Mouse (Mus musculus): ENCODE measurements around the gene Hdgfl3. TPM values are rescaled to one million over a fixed set of nuclear protein-coding genes. Genes with fewer than 3 reads are reported as not detected.
"Not testable (repeated sequence)": the region's sequence is repeated elsewhere in the genome, so short reads cannot be mapped to it uniquely, and the experiment has no call there.

The Hdgfl3 gene
- polyA plus RNA-seq, 1 experiment from 2014 or later = 57.5 TPM

DNA sequence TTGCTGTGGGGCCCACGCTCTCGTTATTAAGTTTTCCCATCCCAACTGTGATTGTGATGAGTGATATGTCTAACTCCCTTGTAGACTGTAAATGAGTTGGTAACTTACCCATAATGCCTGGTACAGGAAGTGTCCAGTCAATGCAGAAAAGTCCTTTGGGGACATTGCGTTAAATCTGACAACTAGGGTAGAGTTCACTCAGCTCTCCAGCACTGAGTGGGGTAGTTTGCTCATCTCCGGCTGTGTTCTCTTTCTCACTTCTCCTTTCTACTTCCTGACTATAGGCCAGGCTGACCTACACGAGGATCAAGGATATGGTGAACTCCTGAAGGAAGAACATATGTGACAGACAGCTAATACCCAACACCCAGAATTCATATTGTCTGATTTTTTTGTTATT lies 85.1 kb downstream of the Hdgfl3 start:
- H3K4me1 ChIP-seq = peaks cover under 1% of the 10 kb centered on the region; the same call in 1 of the 2 replicates
- no peak overlapping the region for H3K4me3 ChIP-seq
- no peaks in the 10 kb centered on the region for H3K9me3 ChIP-seq (replicated peaks)
- no peaks in the 10 kb centered on the region for H3K27me3 ChIP-seq
- no peaks in the 10 kb centered on the region for H3K36me3 ChIP-seq
- H3K4me2 ChIP-seq (replicated peaks) = no peak overlapping the region
- no peak overlapping the region for H3K9ac ChIP-seq
- WGBS = 94% methylated on average over 5 of the region's 5 CpGs
- ATAC-seq (ENCODE audit: low FRiP score) = no peak
- no peak overlapping the region for H3K27ac ChIP-seq

DNA sequence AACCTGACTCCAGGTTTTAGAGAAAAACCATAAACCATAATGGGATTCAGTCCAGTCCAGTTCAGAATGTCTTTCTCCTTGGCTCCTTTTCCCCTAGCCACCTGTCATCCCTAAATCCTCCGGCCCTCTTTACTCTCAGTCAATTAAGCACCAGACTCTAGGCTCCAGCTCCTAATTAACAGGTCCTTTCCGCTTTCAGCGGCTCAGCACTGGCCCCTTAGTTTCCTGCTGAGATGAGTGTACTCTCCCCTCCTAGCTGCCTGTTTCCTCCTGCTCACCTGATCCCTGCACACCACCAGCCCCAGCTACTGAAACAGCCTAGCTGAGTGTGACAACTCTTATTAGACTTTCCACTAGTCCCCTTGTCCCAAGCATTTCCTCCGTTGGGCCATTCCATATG lies 86.5 kb downstream of the Hdgfl3 start:
- Histone ChIP-seq H3K4me2 (replicated peaks) (no peak overlapping the region), H3K27ac (no peak overlapping the region), H3K9me3 (replicated peaks) (no peaks in the 10 kb centered on the region), H3K27me3 (no peaks in the 10 kb centered on the region), H3K4me1 (no peaks in the 10 kb centered on the region), H3K36me3 (no peaks in the 10 kb centered on the region), H3K9ac (no peak overlapping the region), H3K4me3 (no peak overlapping the region)
- WGBS = 41% methylated on average over 4 of the region's 4 CpGs
- ATAC-seq (ENCODE audit: low FRiP score) = no peak

DNA sequence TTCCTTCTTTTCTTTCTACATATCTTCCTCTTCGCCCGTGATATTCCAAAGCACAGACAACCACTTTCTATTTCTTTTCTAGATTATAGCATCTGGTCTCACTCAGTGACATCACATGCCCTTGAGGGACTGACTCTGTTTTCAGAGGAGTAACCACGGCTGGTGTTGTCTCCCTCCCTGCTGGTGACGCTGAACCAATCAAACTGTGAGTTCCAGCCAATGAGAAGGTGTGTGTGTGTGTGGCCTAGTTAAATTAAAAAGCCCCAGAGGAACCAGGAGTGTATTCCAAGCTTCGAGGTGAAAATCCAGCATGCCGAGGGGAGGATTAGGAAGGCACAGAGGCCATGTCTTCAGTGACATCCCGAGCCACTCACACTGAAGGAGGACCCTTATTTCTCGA lies 87.3 kb downstream of the Hdgfl3 start:
- WGBS = 50% methylated on average over 8 of the region's 8 CpGs
- no peaks in the 10 kb centered on the region for H3K36me3 ChIP-seq
- H3K4me1 ChIP-seq = no peaks in the 10 kb centered on the region
- no peak overlapping the region for H3K27ac ChIP-seq
- H3K9me3 ChIP-seq (replicated peaks) = no peaks in the 10 kb centered on the region
- no peaks in the 10 kb centered on the region for H3K27me3 ChIP-seq
- no peak overlapping the region for H3K9ac ChIP-seq
- no peak overlapping the region for H3K4me2 ChIP-seq (replicated peaks)
- no peak for ATAC-seq (ENCODE audit: low FRiP score)
- H3K4me3 ChIP-seq = no peak overlapping the region

DNA sequence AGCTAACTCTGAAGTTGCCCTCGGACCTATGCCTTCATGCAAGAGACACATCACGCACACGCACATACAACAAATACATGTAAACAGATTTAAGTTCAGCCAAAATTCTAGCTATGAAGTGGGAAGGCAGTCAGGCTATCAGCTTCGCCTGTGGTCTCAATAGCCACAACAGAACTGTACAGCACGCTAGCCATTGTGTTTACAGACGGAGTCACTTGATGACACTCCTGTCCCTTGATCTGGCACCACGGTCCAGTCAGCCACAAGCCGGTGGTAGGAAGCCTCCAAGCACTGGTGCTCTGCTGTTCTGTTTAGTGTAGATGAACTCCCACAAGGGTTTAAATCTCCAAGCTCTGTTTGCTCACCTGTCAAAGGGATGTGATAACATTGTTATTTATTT lies 88.3 kb downstream of the Hdgfl3 start:
- H3K27ac ChIP-seq = no peak overlapping the region
- H3K4me2 ChIP-seq (replicated peaks) = no peak overlapping the region
- H3K27me3 ChIP-seq = no peaks in the 10 kb centered on the region
- ATAC-seq (ENCODE audit: low FRiP score) = no peak
- H3K9ac ChIP-seq = no peak overlapping the region
- H3K36me3 ChIP-seq = no peaks in the 10 kb centered on the region
- WGBS = 76% methylated on average over 8 of the region's 8 CpGs
- H3K4me3 ChIP-seq = no peak overlapping the region
- H3K9me3 ChIP-seq (replicated peaks) = no peaks in the 10 kb centered on the region
- H3K4me1 ChIP-seq = no peaks in the 10 kb centered on the region

DNA sequence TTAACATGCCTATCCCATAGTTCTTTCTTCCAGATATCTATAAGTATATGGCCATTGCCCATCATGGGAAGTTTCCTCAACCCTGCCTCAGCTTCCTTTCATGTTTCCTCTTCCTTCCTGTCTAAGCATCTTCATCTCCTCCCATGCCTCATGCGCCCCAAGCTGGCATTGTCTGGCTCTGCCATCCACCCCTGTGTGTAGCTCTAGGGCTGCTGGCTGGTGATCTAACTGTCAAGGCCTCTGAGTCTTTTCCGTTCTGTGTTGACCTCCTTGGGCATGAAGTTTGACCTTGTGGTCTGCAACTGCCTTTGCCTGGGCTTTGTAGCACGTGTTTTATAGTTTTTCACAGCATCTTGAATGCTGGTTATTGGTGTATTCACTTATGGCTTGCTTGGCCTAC lies 89.0 kb downstream of the Hdgfl3 start:
- H3K27ac ChIP-seq = no peak overlapping the region
- H3K4me2 ChIP-seq (replicated peaks) = no peak overlapping the region
- 0 out of 2 replicates have a peak, but pooled peaks cover 5% of the 10 kb centered on the region for H3K4me1 ChIP-seq
- no peaks in the 10 kb centered on the region for H3K9me3 ChIP-seq (replicated peaks)
- no peak overlapping the region for H3K4me3 ChIP-seq
- H3K27me3 ChIP-seq = no peaks in the 10 kb centered on the region
- H3K36me3 ChIP-seq = no peaks in the 10 kb centered on the region
- no peak overlapping the region for H3K9ac ChIP-seq
- no peak for ATAC-seq (ENCODE audit: low FRiP score)
- 88% methylated on average over 3 of the region's 3 CpGs for WGBS

DNA sequence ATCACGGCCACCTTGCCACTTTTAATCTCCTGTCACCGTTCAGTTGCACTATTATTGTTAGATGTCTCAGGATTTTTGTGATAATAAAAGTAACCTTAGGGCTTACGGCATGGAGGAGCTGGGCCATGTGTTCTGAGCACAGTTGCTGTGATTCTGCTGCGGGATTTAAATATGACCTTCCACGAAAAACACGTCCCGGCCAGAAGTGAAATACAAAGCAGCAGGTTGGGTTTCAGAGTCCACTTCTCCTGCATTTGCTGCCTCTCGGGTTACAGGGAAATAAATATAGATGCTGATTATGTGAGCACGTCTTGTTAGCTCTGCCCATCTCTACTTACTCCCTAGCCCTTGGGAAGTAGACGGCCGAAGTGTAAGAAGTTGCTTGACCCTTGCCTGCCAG lies 89.5 kb downstream of the Hdgfl3 start:
- Histone ChIP-seq H3K27ac (no peak overlapping the region), H3K4me1 (0 out of 2 replicates have a peak, but pooled peaks cover 5% of the 10 kb centered on the region), H3K36me3 (no peaks in the 10 kb centered on the region), H3K9ac (no peak overlapping the region), H3K9me3 (replicated peaks) (no peaks in the 10 kb centered on the region), H3K4me3 (no peak overlapping the region), H3K27me3 (no peaks in the 10 kb centered on the region), H3K4me2 (replicated peaks) (no peak overlapping the region)
- ATAC-seq (ENCODE audit: low FRiP score) = no peak
- WGBS = 88% methylated on average over 11 of the region's 11 CpGs

DNA sequence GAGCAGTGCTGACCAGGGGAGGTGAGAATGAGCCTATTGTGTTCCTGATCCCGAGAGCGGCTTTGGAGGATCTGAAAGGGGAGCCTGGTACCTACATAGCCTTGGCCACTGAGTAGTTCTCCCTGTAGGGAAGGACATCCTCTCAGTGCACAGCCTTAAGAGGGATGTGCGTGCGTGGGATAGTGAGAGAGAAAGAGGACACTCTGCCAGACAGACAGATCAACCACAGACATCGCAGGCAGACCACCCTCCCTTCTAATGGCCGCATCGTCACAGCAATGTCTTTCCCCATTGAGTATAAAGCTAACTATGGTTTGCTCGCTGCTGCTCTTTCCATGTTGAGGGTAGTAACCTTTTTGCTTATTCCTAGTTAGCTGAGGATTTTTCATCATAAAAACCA lies 90.4 kb downstream of the Hdgfl3 start:
- H3K4me1 ChIP-seq = 0 out of 2 replicates have a peak, but pooled peaks cover 5% of the 10 kb centered on the region
- no peak overlapping the region for H3K27ac ChIP-seq
- no peak overlapping the region for H3K4me3 ChIP-seq
- H3K9me3 ChIP-seq (replicated peaks) = no peaks in the 10 kb centered on the region
- no peaks in the 10 kb centered on the region for H3K27me3 ChIP-seq
- no peak for ATAC-seq (ENCODE audit: low FRiP score)
- H3K4me2 ChIP-seq (replicated peaks) = no peak overlapping the region
- H3K36me3 ChIP-seq = no peaks in the 10 kb centered on the region
- WGBS = 74% methylated on average over 8 of the region's 8 CpGs
- H3K9ac ChIP-seq = no peak overlapping the region

DNA sequence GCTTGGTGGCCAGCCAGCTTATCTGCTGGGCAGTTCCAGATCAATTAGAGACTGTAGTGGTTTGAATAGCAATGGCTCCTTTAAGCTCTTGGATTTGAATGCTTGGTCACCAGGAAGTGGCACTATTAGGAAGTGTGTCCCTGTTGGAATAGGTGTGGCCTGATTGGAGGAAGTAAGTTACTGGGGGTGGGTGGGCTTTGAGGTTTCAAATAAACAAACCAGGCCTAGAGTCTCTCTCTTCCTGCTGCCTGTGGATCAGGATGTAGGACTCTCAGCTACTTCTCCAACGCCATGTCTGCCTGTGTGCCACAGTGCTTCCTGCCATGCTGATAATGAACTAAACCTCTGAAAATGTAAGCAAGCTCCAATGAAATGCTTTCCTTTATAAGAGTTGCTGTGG lies 91.3 kb downstream of the Hdgfl3 start:
- Histone ChIP-seq H3K27ac (no peak overlapping the region), H3K4me1 (0 out of 2 replicates have a peak, but pooled peaks cover 5% of the 10 kb centered on the region), H3K27me3 (no peaks in the 10 kb centered on the region), H3K9ac (no peak overlapping the region), H3K9me3 (replicated peaks) (no peaks in the 10 kb centered on the region), H3K4me2 (replicated peaks) (no peak overlapping the region), H3K4me3 (no peak overlapping the region), H3K36me3 (no peaks in the 10 kb centered on the region)
- 80% methylated on average over 1 of the region's 1 CpGs for WGBS
- no peak for ATAC-seq (ENCODE audit: low FRiP score)

DNA sequence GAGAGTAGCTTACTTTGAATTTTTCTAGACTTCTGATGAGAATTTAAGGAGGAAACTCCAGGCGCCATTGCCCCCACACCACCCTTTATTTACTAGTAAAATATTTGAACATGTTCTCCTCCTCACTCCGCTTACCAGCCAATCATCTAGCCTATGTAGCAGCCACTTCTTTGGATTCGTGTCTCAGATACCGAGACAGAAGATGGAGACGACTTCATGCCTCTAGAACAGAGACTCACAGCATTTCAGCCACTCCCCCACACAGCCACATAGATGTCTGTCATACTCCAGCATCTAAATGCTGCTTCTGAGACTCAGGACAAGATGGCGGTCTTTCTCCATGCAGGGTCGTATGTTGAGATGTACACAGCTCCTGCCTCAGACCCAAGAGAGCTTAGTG lies 92.1 kb downstream of the Hdgfl3 start:
- no peaks in the 10 kb centered on the region for H3K36me3 ChIP-seq
- H3K4me2 ChIP-seq (replicated peaks) = no peak overlapping the region
- H3K9ac ChIP-seq = no peak overlapping the region
- H3K9me3 ChIP-seq (replicated peaks) = no peaks in the 10 kb centered on the region
- 91% methylated on average over 7 of the region's 7 CpGs for WGBS
- ATAC-seq (ENCODE audit: low FRiP score) = no peak
- no peak overlapping the region for H3K4me3 ChIP-seq
- 0 out of 2 replicates have a peak, but pooled peaks cover 5% of the 10 kb centered on the region for H3K4me1 ChIP-seq
- no peaks in the 10 kb centered on the region for H3K27me3 ChIP-seq
- no peak overlapping the region for H3K27ac ChIP-seq

DNA sequence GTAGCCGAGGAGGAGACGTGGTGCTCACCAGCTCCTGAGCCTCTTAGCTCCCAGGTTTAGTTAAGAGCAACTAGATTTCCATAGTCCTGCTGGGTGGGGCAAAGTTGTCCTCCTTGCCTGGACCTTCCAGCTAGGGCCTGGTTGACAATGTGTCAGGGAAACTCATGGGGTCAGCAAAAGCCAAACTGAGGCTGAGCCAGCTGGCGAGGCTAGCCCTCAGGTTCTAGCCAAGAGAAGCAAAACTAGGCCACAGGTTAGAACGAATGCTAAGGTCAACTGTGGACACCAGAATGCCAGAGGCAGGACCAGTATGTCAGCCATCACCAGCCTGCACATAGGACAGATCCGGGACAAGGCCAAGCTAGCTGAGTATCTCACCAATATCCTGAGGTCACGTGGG lies 92.8 kb downstream of the Hdgfl3 start:
- WGBS = 87% methylated on average over 6 of the region's 6 CpGs
- no peak for ATAC-seq (ENCODE audit: low FRiP score)
- H3K9me3 ChIP-seq (replicated peaks) = no peaks in the 10 kb centered on the region
- H3K36me3 ChIP-seq = no peaks in the 10 kb centered on the region
- no peak overlapping the region for H3K9ac ChIP-seq
- H3K27ac ChIP-seq = no peak overlapping the region
- H3K4me2 ChIP-seq (replicated peaks) = no peak overlapping the region
- H3K4me1 ChIP-seq = 0 out of 2 replicates have a peak, but pooled peaks cover 5% of the 10 kb centered on the region
- H3K4me3 ChIP-seq = no peak overlapping the region
- H3K27me3 ChIP-seq = no peaks in the 10 kb centered on the region

DNA sequence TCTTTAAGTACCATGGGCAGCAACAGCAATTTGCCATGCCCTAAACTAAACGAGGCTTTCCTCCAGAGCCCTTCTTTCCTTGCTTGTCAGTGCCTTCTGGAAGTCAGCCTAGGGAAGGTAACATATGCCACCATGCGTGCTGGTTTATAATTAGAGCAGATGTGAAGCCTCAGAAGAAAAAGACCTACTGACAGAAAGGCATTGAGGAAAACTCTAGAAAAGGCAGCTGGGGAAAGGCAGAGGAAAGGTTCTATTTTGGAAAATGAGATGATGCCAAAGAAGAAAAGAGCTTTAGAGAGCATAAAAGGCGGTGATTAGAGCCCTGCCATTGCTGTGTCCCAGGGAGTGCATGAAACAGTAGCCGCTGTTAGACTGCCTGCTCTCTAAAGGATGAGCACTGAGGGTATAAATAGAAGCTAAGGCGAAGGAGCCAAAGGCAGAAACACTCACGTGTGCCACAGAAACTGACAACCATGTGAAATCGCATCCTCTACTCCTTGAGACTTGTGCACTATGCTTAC lies 93.6 kb downstream of the Hdgfl3 start:
- whole genome bisulfite sequencing = 64% methylated on average over 7 of the region's 7 CpGs
- Histone ChIP-seq H3K27ac (no peak overlapping the region), H3K9ac (no peak overlapping the region), H3K4me3 (no peak overlapping the region), H3K4me1 (0 out of 2 replicates have a peak, but pooled peaks cover 5% of the 10 kb centered on the region), H3K36me3 (no peaks in the 10 kb centered on the region), H3K9me3 (replicated peaks) (no peaks in the 10 kb centered on the region), H3K27me3 (no peaks in the 10 kb centered on the region), H3K4me2 (replicated peaks) (no peak overlapping the region)
- ATAC-seq (ENCODE audit: low FRiP score) = no peak

DNA sequence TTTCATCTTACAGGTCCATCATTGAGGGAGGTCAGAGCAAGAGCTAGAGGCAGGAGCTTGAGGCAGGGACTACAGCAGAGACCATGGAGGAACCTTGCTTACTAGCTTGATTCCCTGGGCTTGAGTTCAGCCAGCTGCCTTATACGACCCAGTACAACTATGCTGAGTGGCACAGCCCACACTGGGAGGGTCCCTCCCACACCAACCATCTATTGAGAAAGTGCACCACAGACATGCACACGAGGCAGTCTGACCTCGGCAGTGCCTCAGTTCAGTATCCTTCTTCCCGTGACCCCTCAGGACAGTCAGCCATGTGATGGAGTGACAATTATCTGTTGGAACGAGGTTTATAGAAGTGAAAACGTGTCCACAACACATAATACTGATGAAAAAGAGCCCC lies 94.5 kb downstream of the Hdgfl3 start:
- Histone ChIP-seq H3K27ac (no peak overlapping the region), H3K4me1 (0 out of 2 replicates have a peak, but pooled peaks cover 5% of the 10 kb centered on the region), H3K9me3 (replicated peaks) (no peaks in the 10 kb centered on the region), H3K9ac (no peak overlapping the region), H3K27me3 (no peaks in the 10 kb centered on the region), H3K4me3 (no peak overlapping the region), H3K36me3 (no peaks in the 10 kb centered on the region), H3K4me2 (replicated peaks) (no peak overlapping the region)
- ATAC-seq (ENCODE audit: low FRiP score) = no peak
- WGBS = 72% methylated on average over 6 of the region's 6 CpGs

DNA sequence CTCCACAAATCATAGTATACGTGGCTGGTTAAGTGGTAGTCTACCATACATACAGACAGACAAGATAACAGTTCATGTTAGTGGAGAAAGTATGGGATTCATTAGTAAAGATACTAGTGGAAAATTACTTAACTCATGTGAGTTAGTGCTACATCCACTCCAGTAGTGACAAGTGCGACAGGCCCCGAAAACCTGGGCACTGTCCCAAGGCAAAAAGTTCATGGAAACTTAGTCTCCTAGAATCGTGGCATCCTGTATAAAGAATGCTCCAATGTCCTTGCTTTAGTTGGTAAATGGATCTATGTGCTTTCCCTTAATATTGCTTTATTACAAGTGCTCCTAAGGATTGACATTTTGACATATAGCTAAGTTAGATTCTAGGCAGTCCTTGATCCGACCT lies 96.5 kb downstream of the Hdgfl3 start:
- not testable (repeated sequence) for H3K9ac ChIP-seq; H3K27me3 ChIP-seq; ATAC-seq (ENCODE audit: low FRiP score); H3K4me1 ChIP-seq; H3K36me3 ChIP-seq; H3K4me3 ChIP-seq; H3K9me3 ChIP-seq (replicated peaks); H3K4me2 ChIP-seq (replicated peaks); H3K27ac ChIP-seq
- 91% methylated on average over 5 of the region's 5 CpGs for WGBS

Data from hindbrain, embryonic 12.5 days (tissue).